Mouse (Mus musculus) forebrain, embryonic 15.5 days (tissue): ENCODE measurements around the gene Rps6ka1. TPM values are rescaled to one million over a fixed set of nuclear protein-coding genes. Genes with fewer than 3 reads are reported as not detected.

Experiments used
- ATAC-seq: fragments of 200-750 bp; cut with Nextera tagmentation; replicated peaks from 2 replicates; pipeline ENCODE4 v1.8.0; 2017; ENCODE audit warnings: mild to moderate bottlenecking, moderate TSS enrichment, moderate library complexity
- H3K27ac ChIP-seq: fragments of 300-500 bp; sonication (generic); replicated peaks from 2 replicates; pipeline ENCODE4 v1.5.1; 2015; ENCODE audit warnings: mild to moderate bottlenecking, inconsistent platforms
- H3K27me3 ChIP-seq: fragments of 300-500 bp; sonication (generic); 2 replicates; pipeline ENCODE4 v1.6.1; 2015; ENCODE audit warnings: inconsistent platforms
- H3K36me3 ChIP-seq: fragments of 300-500 bp; sonication (generic); 2 replicates; pipeline ENCODE4 v1.6.1; 2015; ENCODE audit warnings: mild to moderate bottlenecking, inconsistent platforms
- H3K4me1 ChIP-seq: fragments of 300-500 bp; sonication (generic); 2 replicates; pipeline ENCODE4 v1.6.1; 2015; ENCODE audit warnings: inconsistent platforms
- H3K4me2 ChIP-seq: fragments of 300-500 bp; sonication (generic); replicated peaks from 2 replicates; pipeline ENCODE4 v1.6.1; 2015; ENCODE audit warnings: mild to moderate bottlenecking, inconsistent platforms
- H3K4me3 ChIP-seq: fragments of 300-500 bp; sonication (generic); 2 replicates; pipeline ENCODE4 v1.5.1; 2015; ENCODE audit warnings: mild to moderate bottlenecking, inconsistent platforms
- H3K9ac ChIP-seq: fragments of 300-500 bp; sonication (generic); replicated peaks from 2 replicates; pipeline ENCODE4 v1.6.1; 2015; ENCODE audit warnings: mild to moderate bottlenecking, inconsistent platforms
- H3K9me3 ChIP-seq: fragments of 300-500 bp; sonication (generic); 2 replicates; pipeline ENCODE4 v1.6.1; 2016; ENCODE audit warnings: inconsistent platforms
- WGBS: fragments of 180-500 bp; shearing (Covaris S2); methylation state at CpG from one replicate; pipeline ENCODE4 v1.1.7; 2015; ENCODE audit warnings: mixed read lengths; 5-methylcytosine and 5-hydroxymethylcytosine counted together
- polyA plus RNA-seq: library from polyadenylated mRNA; unstranded; fragments of >200 nt; fragmentation: Nextera tagmentation; extraction: Ambion mirVana; gene quantifications from 2 replicates; pipeline ENCODE4 v1.2.1, GENCODE M21; 2015

Gene Rps6ka1
- polyA plus RNA-seq, 1 experiment from 2014 or later = 16.5 TPM

- no peak for ATAC-seq
- no peak overlapping the region for H3K9ac ChIP-seq
- H3K36me3 ChIP-seq = no peaks in the 10 kb centered on the region
- no peaks in the 10 kb centered on the region for H3K9me3 ChIP-seq
- no peaks in the 10 kb centered on the region for H3K27me3 ChIP-seq
- H3K4me2 ChIP-seq = no peak overlapping the region
- H3K4me3 ChIP-seq = no peak overlapping the region
- H3K4me1 ChIP-seq = no peaks in the 10 kb centered on the region
- WGBS = 83% methylated on average over 17 of the region's 17 CpGs
- no peak overlapping the region for H3K27ac ChIP-seq
These were observed 13.4 kb downstream of the Rps6ka1 start for GRCm38 (mm10) chr4:133873926-133874864.

- no peak for ATAC-seq
- no peak overlapping the region for H3K9ac ChIP-seq
- no peaks in the 10 kb centered on the region for H3K9me3 ChIP-seq
- H3K27me3 ChIP-seq = no peaks in the 10 kb centered on the region
- no peak overlapping the region for H3K27ac ChIP-seq
- no peak overlapping the region for H3K4me2 ChIP-seq
- no peaks in the 10 kb centered on the region for H3K4me1 ChIP-seq
- H3K36me3 ChIP-seq = no peaks in the 10 kb centered on the region
- no peak overlapping the region for H3K4me3 ChIP-seq
- WGBS = 93% methylated on average over 4 of the region's 4 CpGs
These were observed 14.2 kb downstream of the Rps6ka1 start for GRCm38 (mm10) chr4:133873431-133873851.

- H3K36me3 ChIP-seq = no peaks in the 10 kb centered on the region
- H3K9ac ChIP-seq = no peak overlapping the region
- no peaks in the 10 kb centered on the region for H3K27me3 ChIP-seq
- H3K4me1 ChIP-seq = no peaks in the 10 kb centered on the region
- no peak overlapping the region for H3K4me2 ChIP-seq
- H3K4me3 ChIP-seq = no peak overlapping the region
- no peak overlapping the region for H3K27ac ChIP-seq
- no peak for ATAC-seq
- no peaks in the 10 kb centered on the region for H3K9me3 ChIP-seq
- 70% methylated on average over 15 of the region's 15 CpGs for WGBS
These were observed 14.7 kb downstream of the Rps6ka1 start for GRCm38 (mm10) chr4:133872812-133873300.

- Histone ChIP-seq H3K4me1 (no peaks in the 10 kb centered on the region), H3K27me3 (no peaks in the 10 kb centered on the region), H3K9me3 (no peaks in the 10 kb centered on the region), H3K4me2 (no peak overlapping the region), H3K27ac (no peak overlapping the region), H3K36me3 (no peaks in the 10 kb centered on the region), H3K4me3 (no peak overlapping the region), H3K9ac (no peak overlapping the region)
- WGBS = 82% methylated on average over 7 of the region's 7 CpGs
- no peak for ATAC-seq
These were observed 15.3 kb downstream of the Rps6ka1 start for GRCm38 (mm10) chr4:133872222-133872811.

- Histone ChIP-seq H3K4me3 (no peak overlapping the region), H3K9me3 (no peaks in the 10 kb centered on the region), H3K27ac (no peak overlapping the region), H3K4me1 (peaks cover 11% of the 10 kb centered on the region; the same call in 1 of the 2 replicates), H3K27me3 (no peaks in the 10 kb centered on the region), H3K4me2 (no peak overlapping the region), H3K36me3 (no peaks in the 10 kb centered on the region), H3K9ac (no peak overlapping the region)
- 71% methylated on average over 5 of the region's 5 CpGs for WGBS
- no peak for ATAC-seq
These were observed 22.4 kb downstream of the Rps6ka1 start for GRCm38 (mm10) chr4:133865231-133865630.

GRCm38 (mm10) chr4:133864380-133864981, 23.1 kb downstream of the Rps6ka1 start:
- Histone ChIP-seq H3K9me3 (no peaks in the 10 kb centered on the region), H3K27me3 (no peaks in the 10 kb centered on the region), H3K27ac (no peak overlapping the region), H3K4me3 (no peak overlapping the region), H3K4me1 (peaks cover 11% of the 10 kb centered on the region; the same call in 1 of the 2 replicates), H3K9ac (no peak overlapping the region), H3K36me3 (no peaks in the 10 kb centered on the region), H3K4me2 (no peak overlapping the region)
- WGBS = 21% methylated on average over 13 of the region's 13 CpGs
- no peak for ATAC-seq

- H3K4me3 ChIP-seq = no peak overlapping the region
- H3K4me1 ChIP-seq = peaks cover 11% of the 10 kb centered on the region; the same call in 1 of the 2 replicates
- H3K27me3 ChIP-seq = no peaks in the 10 kb centered on the region
- no peak overlapping the region for H3K27ac ChIP-seq
- no peak overlapping the region for H3K4me2 ChIP-seq
- H3K36me3 ChIP-seq = no peaks in the 10 kb centered on the region
- no peaks in the 10 kb centered on the region for H3K9me3 ChIP-seq
- 51% methylated on average over 12 of the region's 12 CpGs for WGBS
- no peak overlapping the region for H3K9ac ChIP-seq
- no peak for ATAC-seq
These were observed 23.7 kb downstream of the Rps6ka1 start for GRCm38 (mm10) chr4:133863795-133864379.

- no peak for ATAC-seq
- no peaks in the 10 kb centered on the region for H3K27me3 ChIP-seq
- H3K27ac ChIP-seq = no peak overlapping the region
- no peak overlapping the region for H3K4me3 ChIP-seq
- H3K9me3 ChIP-seq = no peaks in the 10 kb centered on the region
- H3K9ac ChIP-seq = no peak overlapping the region
- H3K36me3 ChIP-seq = no peaks in the 10 kb centered on the region
- WGBS = 63% methylated on average over 4 of the region's 4 CpGs
- no peak overlapping the region for H3K4me2 ChIP-seq
- no peaks in the 10 kb centered on the region for H3K4me1 ChIP-seq
These were observed 30.1 kb downstream of the Rps6ka1 start for GRCm38 (mm10) chr4:133857527-133857926.

GRCm38 (mm10) chr4:133854621-133855020, 33.0 kb downstream of the Rps6ka1 start:
- no peak overlapping the region for H3K9ac ChIP-seq
- H3K4me2 ChIP-seq = no peak overlapping the region
- no peak for ATAC-seq
- no peaks in the 10 kb centered on the region for H3K9me3 ChIP-seq
- no peaks in the 10 kb centered on the region for H3K27me3 ChIP-seq
- 84% methylated on average over 4 of the region's 4 CpGs for WGBS
- no peak overlapping the region for H3K4me3 ChIP-seq
- H3K4me1 ChIP-seq = no peaks in the 10 kb centered on the region
- H3K36me3 ChIP-seq = no peaks in the 10 kb centered on the region
- no peak overlapping the region for H3K27ac ChIP-seq

GRCm38 (mm10) chr4:133853630-133854029, 34.0 kb downstream of the Rps6ka1 start:
- no peaks in the 10 kb centered on the region for H3K27me3 ChIP-seq
- H3K27ac ChIP-seq = no peak overlapping the region
- H3K9ac ChIP-seq = no peak overlapping the region
- no peak for ATAC-seq
- H3K36me3 ChIP-seq = no peaks in the 10 kb centered on the region
- no peaks in the 10 kb centered on the region for H3K4me1 ChIP-seq
- WGBS = 49% methylated on average over 10 of the region's 10 CpGs
- no peak overlapping the region for H3K4me3 ChIP-seq
- H3K4me2 ChIP-seq = no peak overlapping the region
- no peaks in the 10 kb centered on the region for H3K9me3 ChIP-seq

GRCm38 (mm10) chr4:133846625-133847024, 41.0 kb downstream of the Rps6ka1 start:
- no peak overlapping the region for H3K4me2 ChIP-seq
- no peaks in the 10 kb centered on the region for H3K27me3 ChIP-seq
- no peaks in the 10 kb centered on the region for H3K9me3 ChIP-seq
- no peaks in the 10 kb centered on the region for H3K36me3 ChIP-seq
- no peak overlapping the region for H3K27ac ChIP-seq
- no peak overlapping the region for H3K9ac ChIP-seq
- no peak for ATAC-seq
- no peaks in the 10 kb centered on the region for H3K4me1 ChIP-seq
- 98% methylated on average over 1 of the region's 1 CpGs for WGBS
- no peak overlapping the region for H3K4me3 ChIP-seq

- Histone ChIP-seq H3K9ac (no peak overlapping the region), H3K27ac (no peak overlapping the region), H3K4me1 (no peaks in the 10 kb centered on the region), H3K4me3 (no peak overlapping the region), H3K9me3 (no peaks in the 10 kb centered on the region), H3K27me3 (no peaks in the 10 kb centered on the region), H3K36me3 (no peaks in the 10 kb centered on the region), H3K4me2 (no peak overlapping the region)
- WGBS = 87% methylated on average over 9 of the region's 9 CpGs
- ATAC-seq = no peak
These were observed 42.5 kb downstream of the Rps6ka1 start for GRCm38 (mm10) chr4:133845060-133845459.
